In genomic region chr10:78159906-78160305, GRCm38 (mm10) we compare ENCODE assay signal across 8 mouse cellular contexts. TPM values are rescaled to one million over a fixed set of nuclear protein-coding genes. Genes with fewer than 3 reads are reported as not detected.
DNase-seq lines count a peak whose midpoint lies in the region; ATAC-seq lines count a peak whose summit lies in the region.

No protein-coding gene starts in this region.

- 5% methylated on average over 7 of the region's 7 CpGs for WGBS in hindbrain, embryonic 14.5 days

- peak overlapping the region; percentile 34 for H3K4me2 ChIP-seq in hindbrain, embryonic 14.5 days (replicated peaks)

- peak; percentile 78 for ATAC-seq in hindbrain, embryonic 14.5 days (ENCODE audit: low FRiP score)

- H3K4me1 ChIP-seq in hindbrain, embryonic 14.5 days (replicated peaks; ENCODE audit: control insufficient read depth, insufficient read depth, low read length), result peaks cover 5% of the 10 kb centered on the region

- no peaks in the 10 kb centered on the region for H3K27me3 ChIP-seq in hindbrain, embryonic 14.5 days (ENCODE audit: control insufficient read depth, insufficient read depth, low read length)

- peak overlapping the region; percentile 8; the same call in 1 of the 2 replicates for H3K9ac ChIP-seq in hindbrain, embryonic 14.5 days

- no peak overlapping the region for H3K4me3 ChIP-seq in hindbrain, embryonic 14.5 days (replicated peaks; ENCODE audit: low read length)

- peaks cover 37% of the 10 kb centered on the region for H3K36me3 ChIP-seq in hindbrain, embryonic 14.5 days (replicated peaks; ENCODE audit: control insufficient read depth, insufficient read depth)

- H3K27ac ChIP-seq in hindbrain, embryonic 14.5 days, result no peak overlapping the region

- DNase-seq in NIH3T3 (ENCODE audit: low read depth), result peak; percentile 91
- DNase-seq in cerebellum, postnatal 14 days, result peak; percentile 94 to 95
- peak; percentile 72 to 82 for DNase-seq in frontal cortex, postnatal 25 days (ENCODE audit: low spot score in 2 of 2)
- DNase-seq in hindbrain, embryonic 14.5 days (ENCODE audit: low spot score), result peak; percentile 91
- peak; percentile 77 to 81 for DNase-seq in layer of hippocampus, postnatal 36 days
- DNase-seq in lung, postnatal 36 days, result peak; percentile 95
- DNase-seq in retina, embryonic 14.5 days (ENCODE audit: low spot score), result peak; percentile 84
- peak; percentile 76 to 80 for DNase-seq in thymus, postnatal 36 days

- no peaks in the 10 kb centered on the region for H3K9me3 ChIP-seq in hindbrain, embryonic 14.5 days (ENCODE audit: control insufficient read depth, low read length)

RNA-seq across cellular contexts. Expression of gene D10Jhu81e, which starts 9.7 kb away (rescaled TPM):
- polyA plus RNA-seq in hindbrain, embryonic 14.5 days (2014; fragmentation: Nextera tagmentation; extraction: Ambion mirVana), result 17.3 and 22.0 TPM in 2 replicates
- total RNA-seq in layer of hippocampus, postnatal 36 days (2021), result 100 to 1,000 TPM; 120 to 129 TPM

RNA-seq across cellular contexts. Expression of gene Pwp2, which starts 25.0 kb away (rescaled TPM):
- 13.5 and 15.8 TPM in 2 replicates for polyA plus RNA-seq in hindbrain, embryonic 14.5 days (2014; fragmentation: Nextera tagmentation; extraction: Ambion mirVana)
- total RNA-seq in layer of hippocampus, postnatal 36 days (2021), result 10 to 100 TPM; 20.8 to 21.3 TPM
